Mouse (Mus musculus) cerebellum, adult 2 months (tissue): ENCODE measurements around the gene Cavin2.

Source experiments
- CTCF ChIP-seq: fragments of 200-500 bp; IDR thresholded peaks from 2 replicates; pipeline ENCODE4 v1.5.1; 2011; ENCODE audit warnings: low read depth, mild to moderate bottlenecking, control low read depth, low read length, moderate library complexity, borderline replicate concordance; ENCODE audit not compliant: insufficient read depth
- POLR2A ChIP-seq: fragments of 200-500 bp; IDR thresholded peaks from 2 replicates; pipeline ENCODE4 v1.6.1; 2011; ENCODE audit warnings: low read length, control low read depth, borderline replicate concordance; ENCODE audit not compliant: insufficient read depth

- TF ChIP-seq CTCF (no peak), POLR2A (no peak)
These were observed 45.1 kb upstream of the Cavin2 start for GRCm38 (mm10) chr1:51243869-51244268.
